Mouse (Mus musculus) limb, embryonic 15.5 days (tissue): ENCODE measurements around the gene Wdfy3. TPM values are rescaled to one million over a fixed set of nuclear protein-coding genes. Genes with fewer than 3 reads are reported as not detected.
"Not testable (repeated sequence)": the region's sequence is repeated elsewhere in the genome, so short reads cannot be mapped to it uniquely, and the experiment has no call there.

Experiments used
- ATAC-seq: fragments of 200-750 bp; cut with Nextera tagmentation; 2 replicates; pipeline ENCODE4 v1.8.0; 2017; ENCODE audit warnings: low read depth, moderate TSS enrichment; ENCODE audit not compliant: insufficient number of reproducible peaks, low FRiP score, low TSS enrichment
- H3K27ac ChIP-seq: fragments of 300-500 bp; sonication (generic); 2 replicates; pipeline ENCODE4 v1.5.1; 2015; ENCODE audit warnings: moderate library complexity, mild to moderate bottlenecking, inconsistent platforms
- H3K27me3 ChIP-seq: fragments of 300-500 bp; sonication (generic); 2 replicates; pipeline ENCODE4 v1.6.1; 2015; ENCODE audit warnings: inconsistent platforms
- H3K36me3 ChIP-seq: fragments of 300-500 bp; sonication (generic); 2 replicates; pipeline ENCODE4 v1.6.1; 2015; ENCODE audit warnings: inconsistent platforms
- H3K4me1 ChIP-seq: fragments of 300-500 bp; sonication (generic); 2 replicates; pipeline ENCODE4 v1.6.1; 2015; ENCODE audit warnings: inconsistent platforms
- H3K4me2 ChIP-seq: fragments of 300-500 bp; sonication (generic); 2 replicates; pipeline ENCODE4 v1.6.1; 2015; ENCODE audit warnings: mild to moderate bottlenecking, inconsistent platforms
- H3K4me3 ChIP-seq: fragments of 300-500 bp; sonication (generic); 2 replicates; pipeline ENCODE4 v1.5.1; 2015; ENCODE audit warnings: mild to moderate bottlenecking, inconsistent platforms
- H3K9ac ChIP-seq: fragments of 300-500 bp; sonication (generic); 2 replicates; pipeline ENCODE4 v1.6.1; 2015; ENCODE audit warnings: inconsistent platforms
- H3K9me3 ChIP-seq: fragments of 300-500 bp; sonication (generic); 2 replicates; pipeline ENCODE4 v1.6.1; 2016; ENCODE audit warnings: inconsistent platforms
- WGBS: fragments of 180-500 bp; shearing (Covaris S2); methylation state at CpG from one replicate; pipeline ENCODE4 v1.1.7; 2015; 5-methylcytosine and 5-hydroxymethylcytosine counted together
- polyA plus RNA-seq: library from polyadenylated mRNA; unstranded; fragments of >200 nt; fragmentation: Nextera tagmentation; extraction: Ambion mirVana; gene quantifications from 2 replicates; pipeline ENCODE4 v1.2.1, GENCODE M21; 2015

Gene Wdfy3
- polyA plus RNA-seq, 1 experiment from 2014 or later: 14.4 TPM

DNA sequence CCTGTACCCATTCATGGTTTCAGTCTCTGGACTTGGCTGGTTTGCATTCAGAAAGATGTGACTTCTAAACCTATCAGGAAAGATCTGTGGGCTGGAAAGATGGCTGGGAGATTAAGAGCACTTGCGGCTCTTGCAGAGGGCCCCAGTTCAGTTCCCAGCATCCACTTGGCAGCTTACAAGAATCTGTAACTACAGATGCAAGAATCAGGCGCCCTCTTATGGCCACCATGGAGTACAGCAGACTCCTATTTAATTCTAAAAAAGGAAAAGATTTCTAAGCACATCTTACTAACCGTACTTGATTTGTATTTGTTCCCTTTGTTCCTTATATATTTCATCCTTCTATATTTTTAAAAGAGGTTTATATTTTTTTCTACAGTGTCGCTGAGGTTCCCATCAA, 137.7 kb downstream of the Wdfy3 start:
- no peaks in the 10 kb centered on the region for H3K4me1 ChIP-seq
- peaks cover 71% of the 10 kb centered on the region for H3K36me3 ChIP-seq
- H3K9me3 ChIP-seq: no peaks in the 10 kb centered on the region
- H3K27ac ChIP-seq: no peak overlapping the region
- H3K27me3 ChIP-seq: no peaks in the 10 kb centered on the region
- H3K9ac ChIP-seq: no peak overlapping the region
- WGBS: 67% methylated on average over 4 of the region's 4 CpGs
- no peak overlapping the region for H3K4me3 ChIP-seq
- no peak for ATAC-seq
- no peak overlapping the region for H3K4me2 ChIP-seq

- no peak overlapping the region for H3K4me2 ChIP-seq
- H3K9me3 ChIP-seq: no peaks in the 10 kb centered on the region
- ATAC-seq: no peak
- no peak overlapping the region for H3K4me3 ChIP-seq
- no peak overlapping the region for H3K27ac ChIP-seq
- WGBS: 87% methylated on average over 8 of the region's 8 CpGs
- H3K27me3 ChIP-seq: no peaks in the 10 kb centered on the region
- no peaks in the 10 kb centered on the region for H3K4me1 ChIP-seq
- H3K36me3 ChIP-seq: peaks cover 90% of the 10 kb centered on the region
- H3K9ac ChIP-seq: no peak overlapping the region
Observed at GRCm38 (mm10) chr5:101926311-101926710, 143.4 kb downstream of the Wdfy3 start.

DNA sequence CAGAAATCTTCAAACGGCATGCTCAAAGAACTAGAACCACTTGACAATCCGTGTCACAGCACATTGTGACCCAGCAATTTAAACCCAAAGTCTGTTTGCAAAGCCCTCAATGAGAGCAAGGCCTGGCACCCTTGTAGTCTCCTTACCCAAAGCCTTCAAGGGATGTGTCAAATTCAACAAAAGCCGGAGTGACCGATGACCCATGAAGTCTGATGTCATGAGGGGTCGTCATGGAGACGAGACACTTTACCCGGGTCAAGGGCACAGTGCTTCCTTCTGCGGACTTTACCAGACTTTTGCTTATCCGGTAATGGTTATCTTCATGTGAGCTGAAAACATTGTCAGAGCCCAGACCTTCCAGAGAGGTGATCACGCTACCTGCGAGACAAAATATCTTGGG, 146.0 kb downstream of the Wdfy3 start:
- H3K4me3 ChIP-seq: no peak overlapping the region
- H3K9ac ChIP-seq: no peak overlapping the region
- no peaks in the 10 kb centered on the region for H3K4me1 ChIP-seq
- no peak overlapping the region for H3K4me2 ChIP-seq
- WGBS: 93% methylated on average over 11 of the region's 11 CpGs
- H3K27ac ChIP-seq: no peak overlapping the region
- ATAC-seq: no peak
- H3K9me3 ChIP-seq: no peaks in the 10 kb centered on the region
- peaks cover 91% of the 10 kb centered on the region for H3K36me3 ChIP-seq
- H3K27me3 ChIP-seq: no peaks in the 10 kb centered on the region

DNA sequence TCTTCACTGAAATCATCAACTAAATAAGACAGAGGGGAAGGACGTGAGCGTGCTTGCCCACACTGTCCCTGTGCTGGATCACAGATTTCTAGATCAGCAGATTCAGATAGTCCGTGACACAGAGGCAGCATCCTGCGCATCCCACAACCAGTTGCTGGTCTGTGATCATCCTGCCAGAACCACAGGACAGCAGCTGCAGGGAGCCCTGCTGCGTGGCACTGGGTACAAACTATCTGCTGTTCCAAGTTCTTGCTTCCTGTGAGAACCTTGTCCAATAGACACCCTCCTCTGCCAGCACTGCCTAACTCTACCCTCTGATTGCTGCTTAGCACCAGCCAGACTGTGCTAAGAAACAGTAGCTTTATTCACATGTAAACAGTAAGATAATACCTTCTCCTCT, 150.2 kb downstream of the Wdfy3 start:
- no peaks in the 10 kb centered on the region for H3K4me1 ChIP-seq
- no peak for ATAC-seq
- 93% methylated on average over 5 of the region's 5 CpGs for WGBS
- no peaks in the 10 kb centered on the region for H3K27me3 ChIP-seq
- no peak overlapping the region for H3K9ac ChIP-seq
- no peak overlapping the region for H3K4me2 ChIP-seq
- no peak overlapping the region for H3K27ac ChIP-seq
- H3K9me3 ChIP-seq: no peaks in the 10 kb centered on the region
- H3K4me3 ChIP-seq: no peak overlapping the region
- H3K36me3 ChIP-seq: peaks cover 86% of the 10 kb centered on the region

DNA sequence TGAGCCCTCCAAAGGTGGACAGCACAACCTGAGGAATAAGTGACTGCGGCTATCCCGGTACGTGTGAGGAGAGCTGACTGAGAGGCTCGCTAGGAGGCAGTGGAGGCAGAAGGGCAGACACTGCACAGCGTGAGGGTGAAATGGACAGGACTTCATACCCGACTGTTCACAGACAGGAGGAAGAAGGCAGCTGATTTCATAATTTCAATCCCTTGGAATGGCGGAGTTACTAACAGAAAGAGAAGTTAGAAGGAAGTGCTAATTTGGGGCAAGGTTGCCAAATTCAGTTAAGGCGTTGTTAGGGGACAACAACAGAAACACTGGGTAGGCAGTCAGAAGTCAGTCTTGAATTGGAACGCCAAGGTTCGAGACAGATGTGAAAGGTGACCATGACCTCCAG, 160.3 kb downstream of the Wdfy3 start:
- 93% methylated on average over 10 of the region's 10 CpGs for WGBS
- H3K27ac ChIP-seq: no peak overlapping the region
- no peak for ATAC-seq
- no peak overlapping the region for H3K4me2 ChIP-seq
- H3K27me3 ChIP-seq: no peaks in the 10 kb centered on the region
- no peak overlapping the region for H3K4me3 ChIP-seq
- H3K9me3 ChIP-seq: no peaks in the 10 kb centered on the region
- H3K4me1 ChIP-seq: no peaks in the 10 kb centered on the region
- H3K36me3 ChIP-seq: peaks cover 82% of the 10 kb centered on the region
- H3K9ac ChIP-seq: no peak overlapping the region

DNA sequence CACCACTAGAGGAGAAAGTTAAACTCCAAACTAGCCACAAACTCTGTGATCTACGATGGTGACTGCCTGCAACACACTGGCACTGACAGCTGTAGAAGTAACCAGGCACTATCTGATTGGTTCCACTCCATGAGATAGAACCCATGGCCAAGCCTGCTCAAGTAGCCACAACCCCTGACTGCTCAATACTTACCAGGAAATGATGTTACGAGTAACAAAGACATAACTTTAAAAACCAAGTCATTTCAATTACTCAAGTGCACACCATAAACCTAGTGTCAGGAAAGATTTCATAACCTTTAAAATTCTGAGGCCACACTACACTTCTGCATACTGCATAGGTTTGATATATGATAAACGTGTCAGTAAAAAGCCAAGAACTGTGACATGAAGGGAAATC, 164.1 kb downstream of the Wdfy3 start:
- Histone ChIP-seq H3K9ac (no peak overlapping the region), H3K27ac (no peak overlapping the region), H3K36me3 (peaks cover 86% of the 10 kb centered on the region), H3K27me3 (no peaks in the 10 kb centered on the region), H3K4me2 (no peak overlapping the region), H3K4me1 (no peaks in the 10 kb centered on the region), H3K9me3 (no peaks in the 10 kb centered on the region), H3K4me3 (no peak overlapping the region)
- no peak for ATAC-seq
- 93% methylated on average over 3 of the region's 3 CpGs for WGBS

DNA sequence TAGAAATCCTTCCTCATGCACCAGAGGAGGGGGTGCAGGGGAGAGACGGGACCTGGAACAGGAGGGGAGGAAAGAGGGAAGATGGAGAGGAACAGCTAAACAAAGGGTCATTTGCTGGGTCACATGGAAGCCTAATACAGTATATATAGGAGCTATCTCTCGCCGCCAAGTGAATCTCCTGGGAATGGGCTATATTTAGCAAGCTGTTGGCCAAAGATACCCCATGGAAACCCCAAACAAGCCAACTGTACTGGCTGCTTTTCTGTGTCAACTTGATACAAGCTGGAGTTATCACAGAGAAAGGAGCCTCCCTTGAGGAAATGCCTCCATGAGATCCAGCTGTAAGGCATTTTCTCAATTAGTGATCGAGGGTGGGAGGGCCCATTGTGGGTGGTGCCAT, 164.9 kb downstream of the Wdfy3 start:
- H3K9me3 ChIP-seq, H3K27ac ChIP-seq, H3K4me1 ChIP-seq, ATAC-seq, H3K27me3 ChIP-seq, H3K4me3 ChIP-seq, H3K9ac ChIP-seq, H3K4me2 ChIP-seq: not testable (repeated sequence)
- 80% methylated on average over 4 of the region's 4 CpGs for WGBS
- peaks cover 88% of the 10 kb centered on the region for H3K36me3 ChIP-seq

DNA sequence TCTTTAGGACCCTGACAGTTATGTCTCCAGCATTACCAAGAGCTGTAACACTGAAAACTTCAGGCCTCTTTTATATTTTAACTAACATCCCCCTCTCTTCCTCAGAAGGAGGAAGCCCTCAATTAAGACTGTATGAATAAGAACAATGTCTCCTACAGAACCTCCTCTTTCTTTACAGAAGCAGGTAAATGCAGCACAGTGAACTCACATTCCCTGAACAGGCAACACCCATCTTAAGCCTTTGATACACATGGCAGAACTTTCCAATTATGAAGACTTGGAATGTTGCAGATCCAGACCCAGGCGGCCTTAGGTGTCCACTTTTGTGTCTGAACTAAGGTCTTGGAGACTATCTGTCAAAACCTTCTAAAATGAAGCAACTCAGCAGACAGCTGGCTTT, 167.0 kb downstream of the Wdfy3 start:
- peaks cover 83% of the 10 kb centered on the region for H3K36me3 ChIP-seq
- no peaks in the 10 kb centered on the region for H3K4me1 ChIP-seq
- H3K4me2 ChIP-seq: no peak overlapping the region
- H3K9me3 ChIP-seq: no peaks in the 10 kb centered on the region
- ATAC-seq: no peak
- WGBS: 82% methylated on average over 1 of the region's 1 CpGs
- H3K27me3 ChIP-seq: no peaks in the 10 kb centered on the region
- no peak overlapping the region for H3K4me3 ChIP-seq
- H3K27ac ChIP-seq: no peak overlapping the region
- no peak overlapping the region for H3K9ac ChIP-seq

- Histone ChIP-seq H3K27ac (no peak overlapping the region), H3K4me2 (no peak overlapping the region), H3K4me3 (no peak overlapping the region), H3K27me3 (no peaks in the 10 kb centered on the region), H3K36me3 (peaks cover 76% of the 10 kb centered on the region), H3K9me3 (no peaks in the 10 kb centered on the region), H3K4me1 (no peaks in the 10 kb centered on the region), H3K9ac (no peak overlapping the region)
- WGBS: 91% methylated on average over 15 of the region's 15 CpGs
- no peak for ATAC-seq
Observed at GRCm38 (mm10) chr5:101899981-101900380, 169.7 kb downstream of the Wdfy3 start.

DNA sequence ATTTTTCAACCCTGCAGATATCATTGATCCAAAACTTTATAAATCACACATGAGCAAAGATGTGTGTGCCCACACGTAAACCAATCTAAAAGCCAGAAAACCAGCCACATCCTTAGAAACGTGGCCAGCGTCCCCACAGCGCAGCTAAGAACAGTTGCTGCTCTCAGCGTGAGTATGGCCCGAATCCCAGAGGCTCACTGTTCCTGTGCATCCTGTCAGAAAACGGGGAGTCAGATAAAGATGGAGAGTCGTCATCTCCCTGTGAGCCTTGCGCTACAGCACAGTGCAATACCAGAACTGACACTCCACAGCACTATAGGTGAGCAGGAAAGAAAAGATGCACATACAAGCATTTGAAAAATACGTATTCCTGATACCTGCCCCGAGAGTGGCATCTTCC, 172.9 kb downstream of the Wdfy3 start:
- H3K4me1 ChIP-seq: no peaks in the 10 kb centered on the region
- no peaks in the 10 kb centered on the region for H3K9me3 ChIP-seq
- H3K4me3 ChIP-seq: no peak overlapping the region
- WGBS: 93% methylated on average over 11 of the region's 11 CpGs
- no peak overlapping the region for H3K9ac ChIP-seq
- no peak overlapping the region for H3K4me2 ChIP-seq
- ATAC-seq: no peak
- peaks cover 78% of the 10 kb centered on the region for H3K36me3 ChIP-seq
- H3K27ac ChIP-seq: no peak overlapping the region
- H3K27me3 ChIP-seq: no peaks in the 10 kb centered on the region

DNA sequence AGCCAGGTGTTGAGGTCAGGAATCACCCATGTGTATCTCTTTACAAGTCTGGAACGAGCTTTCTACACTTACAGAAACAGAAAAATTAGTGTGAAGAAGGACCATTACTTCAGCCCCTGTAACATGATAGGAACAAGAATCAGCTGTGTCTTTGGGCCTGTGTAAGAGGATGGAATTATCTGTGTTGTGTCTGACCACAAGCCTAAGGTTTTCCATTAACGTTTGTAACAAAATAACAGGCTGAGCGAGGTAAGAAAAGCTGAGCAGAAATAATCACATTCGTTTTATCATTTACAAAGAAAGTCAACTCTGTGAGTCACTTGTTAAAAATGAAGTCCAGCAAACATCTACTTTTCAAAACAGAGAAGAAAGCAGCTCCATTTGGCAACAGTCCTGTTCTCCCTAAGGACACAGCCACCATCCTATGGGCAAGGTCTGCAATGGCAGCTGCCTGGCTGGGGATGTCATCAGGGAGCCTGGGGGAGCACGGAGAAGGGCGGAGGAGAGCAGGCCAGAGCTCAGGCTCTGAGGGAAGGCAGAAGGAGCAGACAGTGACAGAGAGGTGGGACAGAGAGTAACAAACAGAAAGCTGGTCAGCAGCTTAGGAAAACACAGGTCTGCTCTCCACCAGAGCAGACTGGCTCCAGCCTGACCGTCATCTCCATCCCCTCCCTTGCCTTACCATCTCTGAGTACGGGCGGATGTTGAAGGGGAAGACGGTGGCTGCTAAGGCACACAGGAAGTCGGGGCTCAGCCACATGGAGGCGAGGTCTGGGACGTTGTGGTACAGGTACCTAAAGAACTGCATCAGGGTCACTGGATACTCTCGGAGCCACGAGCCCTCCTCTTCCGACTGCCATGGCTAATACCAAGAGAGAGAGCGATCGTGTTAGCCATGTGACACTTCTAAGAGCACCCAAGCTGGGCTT, 173.7 kb downstream of the Wdfy3 start:
- peaks cover 75% of the 10 kb centered on the region for H3K36me3 ChIP-seq
- 85% methylated on average over 18 of the region's 18 CpGs for WGBS

DNA sequence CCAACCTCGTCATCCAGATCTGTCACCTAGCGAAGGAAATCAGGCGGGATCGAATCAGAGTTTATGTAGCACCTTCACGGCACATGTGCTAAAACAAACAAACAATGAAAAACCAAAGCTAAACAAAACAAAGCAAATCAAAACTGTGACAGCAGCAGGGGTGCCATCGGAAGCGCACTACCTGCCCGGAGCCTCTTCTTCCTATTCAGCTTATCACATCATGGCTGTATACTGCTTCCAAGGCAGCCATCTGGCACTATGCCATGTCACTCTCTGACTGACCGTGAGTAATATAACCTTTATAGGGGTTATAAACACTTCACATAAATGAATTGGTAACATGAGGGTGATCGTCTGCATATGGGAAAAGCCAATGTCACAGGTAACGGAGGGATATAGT, 174.6 kb downstream of the Wdfy3 start:
- no peak for ATAC-seq
- H3K4me2 ChIP-seq: no peak overlapping the region
- H3K36me3 ChIP-seq: peaks cover 76% of the 10 kb centered on the region
- H3K4me3 ChIP-seq: no peak overlapping the region
- H3K27ac ChIP-seq: no peak overlapping the region
- 69% methylated on average over 11 of the region's 11 CpGs for WGBS
- no peaks in the 10 kb centered on the region for H3K27me3 ChIP-seq
- no peak overlapping the region for H3K9ac ChIP-seq
- no peaks in the 10 kb centered on the region for H3K4me1 ChIP-seq
- no peaks in the 10 kb centered on the region for H3K9me3 ChIP-seq

More for the DNA sequence above, 173.7 kb downstream of the Wdfy3 start:
- no peak for ATAC-seq
- H3K27me3 ChIP-seq: no peaks in the 10 kb centered on the region
- H3K9ac ChIP-seq: no peak overlapping the region
- no peak overlapping the region for H3K27ac ChIP-seq
- H3K9me3 ChIP-seq: no peaks in the 10 kb centered on the region
- no peaks in the 10 kb centered on the region for H3K4me1 ChIP-seq
- no peak overlapping the region for H3K4me3 ChIP-seq
- no peak overlapping the region for H3K4me2 ChIP-seq
